Mouse (Mus musculus) intestine, postnatal 0 days (tissue): ENCODE measurements around the gene Ppp1r27. TPM values are rescaled to one million over a fixed set of nuclear protein-coding genes. Genes with fewer than 3 reads are reported as not detected.
A peak's percentile ranks its signal among the peaks of the same experiment; 100 is the strongest.

Experiments used
- ATAC-seq: fragments of 200-750 bp; cut with Nextera tagmentation; 2 replicates; pipeline ENCODE4 v1.8.0; 2017; ENCODE audit warnings: mild to moderate bottlenecking, moderate TSS enrichment, moderate library complexity
- H3K27ac ChIP-seq: fragments of 300-500 bp; sonication (generic); 2 replicates; pipeline ENCODE4 v1.5.1; 2014; ENCODE audit warnings: mild to moderate bottlenecking, low read depth, low read length, moderate library complexity
- H3K27me3 ChIP-seq: fragments of 300-500 bp; sonication (generic); replicated peaks from 2 replicates; pipeline ENCODE4 v1.6.1; 2014; ENCODE audit warnings: low read length, mixed read lengths; ENCODE audit not compliant: control insufficient read depth, insufficient read depth
- H3K36me3 ChIP-seq: fragments of 300-500 bp; sonication (generic); 2 replicates; pipeline ENCODE4 v1.6.1; 2014; ENCODE audit warnings: mild to moderate bottlenecking, moderate library complexity; ENCODE audit not compliant: control insufficient read depth, insufficient read depth
- H3K4me1 ChIP-seq: fragments of 300-500 bp; sonication (generic); replicated peaks from 2 replicates; pipeline ENCODE4 v1.6.1; 2014; ENCODE audit warnings: antibody characterized with exemption, low read length, mixed read lengths; ENCODE audit not compliant: control insufficient read depth, insufficient read depth
- H3K4me2 ChIP-seq: fragments of 300-500 bp; sonication (generic); replicated peaks from 2 replicates; pipeline ENCODE4 v1.6.1; 2014; ENCODE audit warnings: low read depth, mild to moderate bottlenecking, moderate library complexity
- H3K4me3 ChIP-seq: fragments of 300-500 bp; sonication (generic); 2 replicates; pipeline ENCODE4 v1.5.1; 2014; ENCODE audit warnings: low read depth, low read length
- H3K9ac ChIP-seq: fragments of 300-500 bp; sonication (generic); 2 replicates; pipeline ENCODE4 v1.6.1; 2014; ENCODE audit warnings: mild to moderate bottlenecking, low read depth, low read length
- H3K9me3 ChIP-seq: fragments of 300-500 bp; sonication (generic); 2 replicates; pipeline ENCODE4 v1.6.1; 2016; ENCODE audit warnings: mixed run types; ENCODE audit not compliant: control insufficient read depth
- CTCF ChIP-seq: sonication (generic); IDR thresholded peaks from 2 replicates; pipeline ENCODE4 v1.5.1; 2016; ENCODE audit warnings: low read depth, mild to moderate bottlenecking, control low read depth, antibody characterized with exemption, moderate library complexity
- WGBS: fragments of 180-500 bp; shearing (Covaris S2); extraction: QIAGEN DNeasy Blood & Tissue Kit; methylation state at CpG from one replicate; pipeline ENCODE4 v1.1.7; 2014; 5-methylcytosine and 5-hydroxymethylcytosine counted together
- polyA plus RNA-seq: library from polyadenylated mRNA; unstranded; fragments of >200 nt; fragmentation: Nextera tagmentation; extraction: Ambion mirVana; gene quantifications from 2 replicates; pipeline ENCODE4 v1.2.1, GENCODE M21; 2015

Ppp1r27 gene
- polyA plus RNA-seq, 1 experiment from 2014 or later: 1.4 TPM

- TF ChIP-seq CTCF: no peak
- no peak overlapping the region for H3K9ac ChIP-seq
- H3K4me3 ChIP-seq: no peak overlapping the region
- H3K27me3 ChIP-seq: no peaks in the 10 kb centered on the region
- H3K4me1 ChIP-seq: no peaks in the 10 kb centered on the region
- no peaks in the 10 kb centered on the region for H3K9me3 ChIP-seq
- ATAC-seq: no peak
- H3K4me2 ChIP-seq: no peak overlapping the region
- 74% methylated on average over 8 of the region's 8 CpGs for WGBS
- H3K27ac ChIP-seq: no peak overlapping the region
- no peaks in the 10 kb centered on the region for H3K36me3 ChIP-seq
Measured at GRCm38 (mm10) chr11:120522581-120522980, 28.4 kb downstream of the Ppp1r27 start.

- H3K9ac ChIP-seq: no peak overlapping the region
- no peak for ATAC-seq
- 40% methylated on average over 5 of the region's 5 CpGs for WGBS
- no peaks in the 10 kb centered on the region for H3K4me1 ChIP-seq
- TF ChIP-seq CTCF: no peak
- H3K27me3 ChIP-seq: no peaks in the 10 kb centered on the region
- H3K4me2 ChIP-seq: no peak overlapping the region
- no peaks in the 10 kb centered on the region for H3K9me3 ChIP-seq
- H3K36me3 ChIP-seq: no peaks in the 10 kb centered on the region
- peak overlapping the region; percentile 47 for H3K27ac ChIP-seq
- H3K4me3 ChIP-seq: no peak overlapping the region
Measured at GRCm38 (mm10) chr11:120520967-120521540, 29.9 kb downstream of the Ppp1r27 start.

GRCm38 (mm10) chr11:120520498-120520897 is 30.4 kb downstream of the Ppp1r27 start:
- 70% methylated on average over 9 of the region's 9 CpGs for WGBS
- Histone ChIP-seq H3K36me3 (no peaks in the 10 kb centered on the region), H3K4me2 (no peak overlapping the region), H3K4me1 (no peaks in the 10 kb centered on the region), H3K9me3 (no peaks in the 10 kb centered on the region), H3K9ac (no peak overlapping the region), H3K4me3 (no peak overlapping the region), H3K27ac (peak overlapping the region; percentile 47), H3K27me3 (no peaks in the 10 kb centered on the region)
- ATAC-seq: no peak
- no peak for TF ChIP-seq CTCF

- 0 out of 2 replicates have a peak overlapping the region, but pooled peaks have one; percentile 7 for H3K27ac ChIP-seq
- no peaks in the 10 kb centered on the region for H3K4me1 ChIP-seq
- H3K9ac ChIP-seq: no peak overlapping the region; the same call in 1 of the 2 replicates
- H3K36me3 ChIP-seq: no peaks in the 10 kb centered on the region
- no peak overlapping the region for H3K4me3 ChIP-seq
- H3K4me2 ChIP-seq: no peak overlapping the region
- no peak for ATAC-seq
- 51% methylated on average over 9 of the region's 9 CpGs for WGBS
- no peak for TF ChIP-seq CTCF
- no peaks in the 10 kb centered on the region for H3K27me3 ChIP-seq
- H3K9me3 ChIP-seq: no peaks in the 10 kb centered on the region
Measured at GRCm38 (mm10) chr11:120519738-120520137, 31.2 kb downstream of the Ppp1r27 start.

- H3K9ac ChIP-seq: 0 out of 2 replicates have a peak overlapping the region, but pooled peaks have one; percentile 11
- 26% methylated on average over 6 of the region's 6 CpGs for WGBS
- no peak overlapping the region for H3K4me3 ChIP-seq
- no peaks in the 10 kb centered on the region for H3K9me3 ChIP-seq
- no peak for TF ChIP-seq CTCF
- peak overlapping the region; percentile 96 for H3K27ac ChIP-seq
- H3K4me1 ChIP-seq: no peaks in the 10 kb centered on the region
- H3K36me3 ChIP-seq: no peaks in the 10 kb centered on the region
- ATAC-seq: peak; percentile 84
- peak overlapping the region; percentile 37; the same call in 1 of the 2 replicates for H3K4me2 ChIP-seq
- no peaks in the 10 kb centered on the region for H3K27me3 ChIP-seq
Measured at GRCm38 (mm10) chr11:120518558-120518957, 32.4 kb downstream of the Ppp1r27 start.

- WGBS: 31% methylated on average over 6 of the region's 6 CpGs
- H3K9ac ChIP-seq: 0 out of 2 replicates have a peak overlapping the region, but pooled peaks have one; percentile 11
- peak; percentile 87 for ATAC-seq
Measured at GRCm38 (mm10) chr11:120518027-120518426, 32.9 kb downstream of the Ppp1r27 start.

More at GRCm38 (mm10) chr11:120518027-120518426, 32.9 kb downstream of the Ppp1r27 start:
- no peak overlapping the region for H3K4me3 ChIP-seq
- peak overlapping the region; percentile 96 for H3K27ac ChIP-seq
- no peaks in the 10 kb centered on the region for H3K9me3 ChIP-seq
- TF ChIP-seq CTCF: no peak
- H3K4me2 ChIP-seq: peak overlapping the region; percentile 37; the same call in 1 of the 2 replicates
- H3K4me1 ChIP-seq: no peaks in the 10 kb centered on the region
- no peaks in the 10 kb centered on the region for H3K36me3 ChIP-seq
- no peaks in the 10 kb centered on the region for H3K27me3 ChIP-seq
